In the genomic region with DNA sequence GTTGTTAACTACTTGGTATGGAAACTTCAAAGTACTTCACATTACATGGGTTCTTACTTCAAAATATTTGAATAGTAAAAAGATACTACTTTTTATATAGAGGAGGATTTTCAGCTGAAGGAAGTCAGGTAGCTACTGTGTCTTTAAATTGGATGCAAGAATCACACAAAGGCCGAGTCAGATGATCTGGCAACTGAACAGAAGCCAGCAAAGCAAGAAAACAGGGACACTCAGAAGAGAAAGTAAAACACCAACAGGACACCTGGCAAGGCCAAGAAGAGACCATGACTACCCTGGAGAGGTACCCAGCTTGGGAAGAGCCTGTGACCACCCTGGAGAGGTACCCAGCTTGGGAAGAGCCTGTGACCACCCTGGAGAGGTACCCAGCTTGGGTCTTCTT, we compare ENCODE assay signal across 30 mouse cellular contexts. TPM values are rescaled to one million over a fixed set of nuclear protein-coding genes. Genes with fewer than 3 reads are reported as not detected.
A peak's percentile ranks its signal among the peaks of the same experiment; 100 is the strongest.
DNase-seq lines count a peak whose midpoint lies in the region; ATAC-seq and TF ChIP-seq lines count a peak whose summit lies in the region.
"Had no signal": no experiment of that assay in that cellular context is flagged by ENCODE, and none has a peak within 500 bp of the region (broad histone marks: within the 10 kb centered on the region; RNA-seq: fewer than 3 reads in every experiment).

No protein-coding gene starts in this region.

- H3K4me1 ChIP-seq in hindbrain, embryonic 10.5 days (replicated peaks): peaks cover 7% of the 10 kb centered on the region
- H3K4me1 ChIP-seq in hindbrain, embryonic 16.5 days (ENCODE audit: control insufficient read depth, insufficient read depth, low read depth, low read length): no peaks in the 10 kb centered on the region
- H3K4me1 ChIP-seq in MEL (ENCODE audit: control insufficient read depth in 1 of 2, insufficient read depth in 2 of 2, low read length in 2 of 2): peaks cover 8 to 31% of the 10 kb centered on the region in 2 experiments
- no peaks in the 10 kb centered on the region for H3K4me1 ChIP-seq in cerebellum, adult 2 months (ENCODE audit: control insufficient read depth, insufficient read depth, low read length)
- H3K4me1 ChIP-seq: intestine, embryonic 15.5 days had no signal

- H3K9ac ChIP-seq in hindbrain, embryonic 16.5 days (ENCODE audit: low read depth, low read length): no peak overlapping the region
- H3K9ac ChIP-seq in MEL (ENCODE audit: control insufficient read depth, low read depth, low read length, poor library complexity, severe bottlenecking): no peak overlapping the region
- H3K9ac ChIP-seq: embryonic facial prominence, embryonic 13.5 days; forebrain, embryonic 13.5 days; heart, embryonic 13.5 days; hindbrain, embryonic 12.5 days; hindbrain, embryonic 15.5 days; intestine, embryonic 15.5 days had no signal

- TF ChIP-seq CTCF in MEL (IDR thresholded peaks at IDR 0.05 in 2 of 3, conservative IDR thresholded peaks at IDR 0.05 in 1 of 3; ENCODE audit: control insufficient read depth in 1 of 3, insufficient read depth in 1 of 3, low read depth in 2 of 3, low read length in 3 of 3, poor library complexity in 1 of 3, severe bottlenecking in 1 of 3): no peak
- no peak for TF ChIP-seq CTCF in cerebellum, adult 2 months (IDR thresholded peaks at IDR 0.05; ENCODE audit: borderline replicate concordance, insufficient read depth, low read depth, low read length)

- peaks cover 36% of the 10 kb centered on the region for H3K79me2 ChIP-seq in MEL (ENCODE audit: control insufficient read depth, insufficient read depth, low read length, poor library complexity)

- no peak overlapping the region for H3K4me3 ChIP-seq in hindbrain, embryonic 10.5 days
- no peak overlapping the region for H3K4me3 ChIP-seq in hindbrain, embryonic 16.5 days (ENCODE audit: low read length)
- H3K4me3 ChIP-seq in MEL (ENCODE audit: control insufficient read depth in 1 of 2, insufficient read depth in 1 of 2, low read depth in 2 of 2, low read length in 2 of 2): no peak overlapping the region
- no peak overlapping the region for H3K4me3 ChIP-seq in cerebellum, adult 2 months (replicated peaks; ENCODE audit: insufficient read depth, low read depth, low read length)
- H3K4me3 ChIP-seq: embryonic facial prominence, embryonic 10.5 days; embryonic facial prominence, embryonic 13.5 days; erythroblast, embryonic 14.5 days; forebrain, embryonic 13.5 days; heart, adult 2 months; heart, embryonic 10.5 days; heart, embryonic 13.5 days; hindbrain, embryonic 12.5 days; hindbrain, embryonic 15.5 days; intestine, embryonic 15.5 days had no signal

- no peak for TF ChIP-seq RAD21 in MEL (IDR thresholded peaks at IDR 0.05; ENCODE audit: low read depth, low read length)

- peak; percentile 5 for DNase-seq in hindbrain, embryonic 10.5 days (ENCODE audit: low spot score)
- DNase-seq in 3T3-L1 (ENCODE audit: low read depth, low spot score): peak; percentile 72
- DNase-seq in MEL (ENCODE audit: low read depth, low spot score): no peak
- DNase-seq in cerebellum, adult 2 months: no peak
- DNase-seq in right cerebral cortex, postnatal 10 days (ENCODE audit: low spot score in 2 of 2): no peak
- DNase-seq: adrenal gland, postnatal 10 days; cerebellum, adult 11 months; cerebellum, adult 8-10 months; cerebellum, postnatal 10 days; cerebellum, postnatal 36 days; embryo, embryonic 11 days; gastrocnemius, postnatal 10 days; gastrocnemius, postnatal 36 days; heart, adult 2 months; heart, postnatal 14 days; heart, postnatal 4 days; kidney, adult 11 months had no signal

- no peak overlapping the region for H3K27ac ChIP-seq in hindbrain, embryonic 10.5 days
- H3K27ac ChIP-seq in hindbrain, embryonic 16.5 days (ENCODE audit: low read depth, low read length): no peak overlapping the region
- H3K27ac ChIP-seq in MEL (ENCODE audit: control insufficient read depth, low read depth, low read length): peak overlapping the region; percentile 22; the same call in 1 of the 2 replicates
- H3K27ac ChIP-seq in cerebellum, adult 2 months (ENCODE audit: insufficient read depth, low read length): no peak overlapping the region
- H3K27ac ChIP-seq: embryonic facial prominence, embryonic 10.5 days; embryonic facial prominence, embryonic 13.5 days; forebrain, embryonic 13.5 days; heart, adult 2 months; heart, embryonic 10.5 days; heart, embryonic 13.5 days; hindbrain, embryonic 12.5 days; hindbrain, embryonic 15.5 days; intestine, embryonic 15.5 days had no signal

- no peak for TF ChIP-seq POLR2A in MEL (IDR thresholded peaks at IDR 0.05; ENCODE audit: control insufficient read depth in 1 of 2, insufficient read depth in 1 of 2, low read depth in 1 of 2, low read length in 2 of 2, poor library complexity in 1 of 2)
- no peak for TF ChIP-seq POLR2A in cerebellum, adult 2 months (IDR thresholded peaks at IDR 0.05; ENCODE audit: borderline replicate concordance, insufficient read depth, low read length)

- ATAC-seq in hindbrain, embryonic 16.5 days: no peak
- ATAC-seq: forebrain, embryonic 13.5 days; forebrain, embryonic 16.5 days; intestine, embryonic 15.5 days had no signal

- no peak for TF ChIP-seq EP300 in MEL (IDR thresholded peaks at IDR 0.05; ENCODE audit: low read depth in 1 of 2, low read length in 2 of 2)

- no peaks in the 10 kb centered on the region for H3K36me3 ChIP-seq in hindbrain, embryonic 10.5 days
- H3K36me3 ChIP-seq in hindbrain, embryonic 16.5 days (ENCODE audit: control insufficient read depth, insufficient read depth, low read length): no peaks in the 10 kb centered on the region
- peaks cover 0 to 46% of the 10 kb centered on the region in 2 experiments; a peak in 3 of 4 replicates for H3K36me3 ChIP-seq in MEL (ENCODE audit: control insufficient read depth in 1 of 2, insufficient read depth in 2 of 2, low read length in 2 of 2)
- H3K36me3 ChIP-seq: embryonic facial prominence, embryonic 10.5 days; embryonic facial prominence, embryonic 13.5 days; heart, embryonic 10.5 days; heart, embryonic 13.5 days; hindbrain, embryonic 12.5 days; hindbrain, embryonic 15.5 days; intestine, embryonic 15.5 days had no signal

- H3K27me3 ChIP-seq in hindbrain, embryonic 10.5 days (ENCODE audit: insufficient read depth, poor library complexity, severe bottlenecking): peaks cover 99% of the 10 kb centered on the region
- peaks cover 74% of the 10 kb centered on the region for H3K27me3 ChIP-seq in hindbrain, embryonic 16.5 days (replicated peaks; ENCODE audit: control insufficient read depth, insufficient read depth, low read length)
- H3K27me3 ChIP-seq in MEL (ENCODE audit: control insufficient read depth in 1 of 2, insufficient read depth in 2 of 2, low read length in 2 of 2): no peaks in the 10 kb centered on the region
- peaks cover 8% of the 10 kb centered on the region; the same call in 1 of the 2 replicates for H3K27me3 ChIP-seq in cerebellum, adult 2 months (ENCODE audit: control insufficient read depth, insufficient read depth, low read length)

- H3K4me2 ChIP-seq in hindbrain, embryonic 16.5 days (ENCODE audit: low read length): no peak overlapping the region
- H3K4me2 ChIP-seq: embryonic facial prominence, embryonic 13.5 days; forebrain, embryonic 13.5 days; heart, embryonic 13.5 days; hindbrain, embryonic 12.5 days; hindbrain, embryonic 15.5 days; intestine, embryonic 15.5 days had no signal

- WGBS in hindbrain, embryonic 10.5 days: 5% methylated on average over 1 of the region's 1 CpGs
- WGBS in hindbrain, embryonic 16.5 days: 4% methylated on average over 1 of the region's 1 CpGs
- WGBS in cerebellum, adult 2 months: 3% methylated on average over 1 of the region's 1 CpGs

- no peaks in the 10 kb centered on the region for H3K9me3 ChIP-seq in hindbrain, embryonic 10.5 days
- H3K9me3 ChIP-seq in hindbrain, embryonic 16.5 days (ENCODE audit: control insufficient read depth, low read length): no peaks in the 10 kb centered on the region
- H3K9me3 ChIP-seq in MEL (replicated peaks; ENCODE audit: insufficient read depth, low read length): no peaks in the 10 kb centered on the region
- H3K9me3 ChIP-seq: embryonic facial prominence, embryonic 10.5 days; embryonic facial prominence, embryonic 13.5 days; forebrain, embryonic 13.5 days; heart, embryonic 10.5 days; heart, embryonic 13.5 days; hindbrain, embryonic 12.5 days; hindbrain, embryonic 15.5 days; intestine, embryonic 15.5 days had no signal

TF ChIP-seq in MEL, 35 proteins besides CTCF, POLR2A, EP300 and RAD21:
- TF ChIP-seq POLR2AphosphoS5 (IDR thresholded peaks at IDR 0.05; ENCODE audit: borderline replicate concordance, low read depth, low read length) (no peak), TAL1 (IDR thresholded peaks at IDR 0.05; ENCODE audit: low read length) (no peak), NRF1 (IDR thresholded peaks at IDR 0.05; ENCODE audit: insufficient read depth, low read depth, low read length, poor library complexity, severe bottlenecking) (no peak), GATA1 (IDR thresholded peaks at IDR 0.05; ENCODE audit: low read depth, low read length) (no peak), ZNF384 (IDR thresholded peaks at IDR 0.05; ENCODE audit: low read depth, low read length) (no peak), SIN3A (IDR thresholded peaks at IDR 0.05; ENCODE audit: low read length) (no peak), MEF2A (IDR thresholded peaks at IDR 0.05; ENCODE audit: extremely low read depth, insufficient replicate concordance, low read depth, low read length, poor library complexity, severe bottlenecking) (no peak), MAZ (IDR thresholded peaks at IDR 0.05; ENCODE audit: low read depth, low read length) (no peak), BHLHE40 (IDR thresholded peaks at IDR 0.05; ENCODE audit: borderline replicate concordance, low read depth, low read length) (no peak), USF2 (IDR thresholded peaks at IDR 0.05; ENCODE audit: borderline replicate concordance in 1 of 2, insufficient read depth in 1 of 2, low read depth in 1 of 2, low read length in 2 of 2) (no peak)

RNA-seq across cellular contexts. Expression of a gene that starts 7.9 kb away (rescaled TPM):
- polyA plus RNA-seq in hindbrain, embryonic 10.5 days (2016; fragmentation: Nextera tagmentation; extraction: Ambion mirVana): not detected in 2 replicates
- polyA plus RNA-seq in hindbrain, embryonic 16.5 days (2015; fragmentation: Nextera tagmentation; extraction: Ambion mirVana): not detected in 2 replicates
- total RNA-seq in MEL (2012; rRNA removed): 163 and 196 TPM in 2 replicates
- 100 to 1,000 TPM in 1 of 2 experiments, not detected in 1; 355 TPM for polyA plus RNA-seq in MEL (2012; ENCODE audit: insufficient read depth in 1 of 2, insufficient read length in 2 of 2, low read depth in 1 of 2, low replicate concordance in 2 of 2, missing spikeins in 1 of 2)
- 0.16 TPM in 1 of 2 replicates, not detected in the other for polyA plus RNA-seq in cerebellum, adult 2 months (2012; rRNA removed)
- total RNA-seq: gastrocnemius, postnatal 36 days; granulocyte monocyte progenitor cell, adult 5-6 weeks; heart, adult 2 months had no signal
- polyA plus RNA-seq: embryonic facial prominence, embryonic 10.5 days; embryonic facial prominence, embryonic 13.5 days; forebrain, embryonic 13.5 days; forebrain, embryonic 16.5 days; heart, embryonic 10.5 days; heart, embryonic 13.5 days; heart, embryonic 16.5 days; hindbrain, embryonic 12.5 days; hindbrain, embryonic 15.5 days; intestine, embryonic 15.5 days had no signal

RNA-seq across cellular contexts. Expression of a gene that starts 24.3 kb away (rescaled TPM):
- 0.54 and 2.2 TPM in 2 replicates for polyA plus RNA-seq in hindbrain, embryonic 10.5 days (2016; fragmentation: Nextera tagmentation; extraction: Ambion mirVana)
- polyA plus RNA-seq in hindbrain, embryonic 16.5 days (2015; fragmentation: Nextera tagmentation; extraction: Ambion mirVana): 1.1 and 1.7 TPM in 2 replicates
- total RNA-seq in MEL (2012; rRNA removed): 2.5 and 3.2 TPM in 2 replicates
- polyA plus RNA-seq in MEL (2012; ENCODE audit: insufficient read depth in 1 of 2, insufficient read length in 2 of 2, low read depth in 1 of 2, low replicate concordance in 2 of 2, missing spikeins in 1 of 2): 1 to 10 TPM in 1 of 2 experiments, not detected in 1; 1.9 TPM
- 1.3 and 1.4 TPM in 2 replicates for polyA plus RNA-seq in cerebellum, adult 2 months (2012; rRNA removed)
- total RNA-seq: granulocyte monocyte progenitor cell, adult 5-6 weeks had no signal
- polyA plus RNA-seq: erythroblast, embryonic 14.5 days had no signal

Comparison
In these comparisons a context has a peak if more than half of its experiments do, and no peak if none do; other contexts are left out.
1. DNase-seq: peak in hindbrain, embryonic 10.5 days (single experiment) and 3T3-L1 (single experiment); none in MEL (single experiment), cerebellum, adult 2 months (0 of 2) and right cerebral cortex, postnatal 10 days (0 of 2).